Mouse (Mus musculus) thymus, adult 18-20 months (tissue): ENCODE results near the gene Slc12a5.

Experiments
- DNase-seq, 2 experiments: peaks; one replicate each; pipeline ENCODE4 v3.0.0; 2022; ENCODE audit warnings: mixed read lengths in 2 of 2

Gene Slc12a5

DNA sequence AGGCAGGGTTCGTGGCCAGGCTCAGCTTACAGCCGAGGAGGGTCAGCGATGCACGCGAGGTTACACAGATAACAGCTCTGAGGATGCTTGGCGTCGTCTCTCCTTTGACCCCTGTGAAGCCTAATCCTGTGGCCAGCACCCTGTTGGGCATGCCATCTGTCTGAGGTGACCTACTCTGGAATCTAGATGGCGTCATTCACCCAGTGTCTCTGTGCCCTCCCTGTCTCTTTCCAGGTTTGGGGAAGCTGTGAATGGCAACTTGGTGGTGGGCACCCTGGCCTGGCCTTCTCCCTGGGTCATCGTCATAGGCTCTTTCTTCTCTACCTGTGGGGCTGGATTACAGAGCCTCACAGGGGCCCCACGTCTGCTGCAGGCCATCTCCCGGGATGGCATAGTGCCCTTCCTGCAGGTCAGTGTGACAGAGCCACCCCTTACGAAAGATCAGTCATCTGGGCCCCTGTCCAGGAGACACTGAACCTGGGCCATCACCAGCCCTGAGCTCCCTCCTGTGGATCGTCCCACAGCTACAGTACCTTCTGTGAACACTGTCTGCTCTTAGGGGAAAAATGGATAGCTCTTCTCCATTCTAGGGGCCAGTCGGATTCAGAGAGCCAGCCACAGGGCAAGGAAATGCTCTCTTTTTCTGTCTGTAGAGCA, 25.9 kb downstream of the Slc12a5 start:
- DNase-seq, result no peak

DNA sequence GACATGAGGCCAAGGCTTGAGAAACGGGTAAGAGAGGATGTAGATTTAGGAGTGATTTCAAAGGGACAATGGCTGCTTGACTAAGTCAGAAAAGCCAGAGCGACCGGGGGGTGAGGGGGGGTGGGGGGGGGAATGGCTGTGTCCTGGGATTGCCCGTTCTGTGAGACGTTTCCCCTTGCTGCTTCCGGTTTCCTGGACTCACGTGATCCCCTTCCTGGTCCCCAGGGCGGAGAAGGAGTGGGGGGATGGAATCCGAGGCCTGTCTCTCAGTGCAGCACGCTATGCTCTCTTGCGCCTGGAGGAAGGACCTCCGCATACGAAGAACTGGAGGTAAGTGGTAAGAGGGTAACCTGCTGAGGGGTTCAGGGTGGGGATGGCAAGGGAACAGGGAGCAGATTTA, 28.2 kb downstream of the Slc12a5 start:
- DNase-seq, result no peak

DNA sequence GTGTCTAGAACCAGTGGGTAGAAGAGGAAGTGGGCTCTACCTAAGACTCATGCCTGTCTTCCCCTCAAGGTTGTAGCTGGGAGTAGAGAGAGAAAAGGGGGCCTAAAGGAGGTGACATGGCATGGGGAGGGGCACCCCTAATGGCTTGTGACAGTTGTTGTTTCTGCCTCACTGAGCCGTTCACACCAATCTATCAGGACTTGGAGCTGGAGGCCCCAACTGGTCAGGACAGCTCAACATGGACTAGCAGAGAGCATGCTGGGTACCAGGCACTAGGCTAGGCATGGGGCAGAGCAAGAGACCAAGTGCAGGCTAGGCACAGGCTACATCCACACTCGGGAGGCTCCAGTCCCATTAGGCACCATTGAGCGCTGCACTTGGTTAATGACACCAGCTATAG, 30.5 kb downstream of the Slc12a5 start:
- no peak for DNase-seq

DNA sequence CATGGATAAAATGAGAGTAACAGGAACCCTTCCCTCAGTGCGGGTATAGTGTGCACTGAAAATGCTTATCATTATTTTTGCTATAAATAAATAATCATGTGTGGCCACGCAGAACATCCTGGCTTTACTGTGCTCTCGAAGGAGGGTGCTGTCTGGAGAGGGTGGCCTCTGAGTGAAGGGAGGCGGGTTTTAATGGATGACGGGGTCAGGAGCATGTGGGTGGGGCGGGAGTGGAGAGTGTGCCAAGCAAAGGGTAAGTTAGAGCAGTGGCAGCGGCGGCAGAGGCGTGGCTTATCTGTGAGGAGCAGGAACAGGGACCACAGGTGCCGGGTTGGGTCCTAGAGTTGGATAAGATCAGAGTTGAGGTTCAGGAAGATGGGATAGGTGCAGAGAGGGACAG, 31.2 kb downstream of the Slc12a5 start:
- DNase-seq, result no peak

DNA sequence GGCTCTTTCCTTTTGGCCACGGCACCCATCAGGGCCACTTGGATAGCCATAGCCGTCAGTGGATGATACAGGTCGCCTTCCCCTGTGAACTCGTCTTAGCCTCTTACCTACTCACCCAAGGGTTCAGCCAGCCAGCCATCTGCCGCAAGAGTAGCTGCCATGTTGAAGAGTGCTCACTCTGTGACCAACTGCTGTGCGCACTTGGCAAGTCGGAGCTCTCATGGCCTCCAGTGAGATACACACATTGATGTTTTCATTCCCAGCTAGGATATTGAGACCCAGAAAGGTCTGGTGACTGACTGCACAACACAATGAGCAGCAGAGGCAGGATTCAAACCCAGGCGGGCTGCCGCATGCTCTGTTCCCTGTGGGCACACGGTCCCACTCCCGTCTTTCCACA, 33.6 kb downstream of the Slc12a5 start:
- DNase-seq, result no peak

DNA sequence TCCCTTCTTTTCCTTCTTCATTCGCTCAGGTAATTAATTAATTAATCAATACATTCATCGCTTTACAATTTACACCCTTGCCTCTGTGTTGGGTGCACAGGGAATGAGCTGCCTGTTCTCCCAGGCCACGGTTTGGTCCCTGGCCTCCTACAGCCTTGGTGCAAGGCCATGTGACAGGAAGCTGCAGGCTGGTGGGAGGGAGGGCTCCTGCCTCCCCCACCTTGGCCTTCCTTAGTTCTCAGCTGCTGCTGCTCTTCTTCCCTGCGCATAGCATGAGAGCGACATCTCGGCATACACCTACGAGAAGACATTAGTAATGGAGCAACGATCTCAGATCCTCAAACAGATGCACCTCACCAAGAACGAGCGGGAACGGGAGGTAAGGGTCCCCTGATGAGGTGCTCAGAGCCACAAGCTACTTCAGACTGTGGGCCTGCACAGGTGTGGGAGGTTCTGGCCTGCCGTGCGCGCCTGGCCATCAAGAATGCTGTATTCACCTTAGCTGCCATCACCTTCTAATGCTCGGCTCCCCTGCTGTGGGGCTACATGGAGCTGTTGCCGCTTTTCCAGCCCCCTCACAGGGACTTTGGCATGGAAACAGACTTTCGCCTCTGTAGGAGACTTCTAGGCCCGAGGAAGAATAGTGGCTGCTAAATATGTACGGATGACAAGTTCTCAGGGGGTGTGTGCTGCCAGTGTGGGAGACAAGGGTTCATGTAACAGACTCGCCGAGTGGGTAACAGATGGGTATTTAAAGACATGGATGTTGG, 34.2 kb downstream of the Slc12a5 start:
- DNase-seq, result no peak

DNA sequence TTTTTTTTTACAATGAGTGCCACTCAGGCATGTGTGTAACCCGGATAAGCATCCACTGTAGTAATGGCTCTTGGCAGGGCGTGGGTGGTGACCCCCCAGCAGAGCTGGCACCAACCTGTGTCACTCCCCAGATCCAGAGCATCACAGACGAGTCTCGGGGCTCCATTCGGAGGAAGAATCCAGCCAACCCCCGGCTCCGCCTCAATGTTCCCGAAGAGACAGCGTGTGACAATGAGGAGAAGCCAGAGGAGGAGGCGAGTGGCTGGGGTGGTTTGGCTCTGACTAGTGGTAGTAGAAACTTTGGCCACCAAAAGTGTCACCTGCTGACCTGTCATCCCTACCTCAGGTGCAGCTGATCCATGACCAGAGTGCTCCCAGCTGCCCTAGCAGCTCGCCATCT, 35.4 kb downstream of the Slc12a5 start:
- DNase-seq, result no peak

DNA sequence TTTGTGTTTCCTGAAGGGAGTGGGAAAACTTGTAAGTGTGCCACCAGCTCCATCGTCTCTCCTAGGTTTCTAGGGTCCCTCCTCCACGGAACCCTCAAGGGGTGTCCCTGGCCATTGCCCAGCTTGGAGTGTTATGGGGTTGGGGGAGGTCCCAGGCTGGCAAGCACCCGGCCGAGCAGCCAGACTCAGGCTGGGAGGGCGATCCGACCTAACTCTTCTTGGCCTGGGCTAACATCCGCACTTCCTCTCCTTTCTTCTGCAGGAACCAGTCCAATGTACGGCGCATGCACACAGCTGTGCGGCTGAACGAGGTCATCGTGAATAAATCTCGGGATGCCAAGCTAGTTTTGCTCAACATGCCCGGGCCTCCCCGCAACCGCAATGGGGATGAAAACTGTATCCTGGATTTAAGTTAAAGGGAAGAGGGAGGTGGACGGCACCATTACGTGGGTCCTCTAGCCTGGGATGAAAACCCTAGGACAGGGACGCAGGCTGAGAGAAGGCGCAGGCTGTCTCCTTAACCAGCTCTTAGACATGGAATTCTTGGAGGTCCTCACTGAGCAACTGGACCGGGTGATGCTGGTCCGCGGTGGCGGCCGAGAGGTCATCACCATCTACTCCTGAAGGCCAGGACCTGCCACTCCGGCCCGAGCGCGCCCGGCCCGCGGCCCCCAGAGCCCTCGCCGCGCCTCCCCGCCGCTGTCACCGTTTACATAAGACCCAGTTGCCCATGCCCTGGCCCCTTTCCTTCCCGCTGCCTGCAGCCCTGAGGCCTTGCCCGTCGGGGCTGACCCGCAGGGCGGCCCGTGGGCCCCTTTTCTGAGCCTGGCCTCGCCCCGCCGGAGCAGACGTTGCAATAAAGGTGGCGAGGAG, 36.5 kb downstream of the Slc12a5 start:
- no peak for DNase-seq

DNA sequence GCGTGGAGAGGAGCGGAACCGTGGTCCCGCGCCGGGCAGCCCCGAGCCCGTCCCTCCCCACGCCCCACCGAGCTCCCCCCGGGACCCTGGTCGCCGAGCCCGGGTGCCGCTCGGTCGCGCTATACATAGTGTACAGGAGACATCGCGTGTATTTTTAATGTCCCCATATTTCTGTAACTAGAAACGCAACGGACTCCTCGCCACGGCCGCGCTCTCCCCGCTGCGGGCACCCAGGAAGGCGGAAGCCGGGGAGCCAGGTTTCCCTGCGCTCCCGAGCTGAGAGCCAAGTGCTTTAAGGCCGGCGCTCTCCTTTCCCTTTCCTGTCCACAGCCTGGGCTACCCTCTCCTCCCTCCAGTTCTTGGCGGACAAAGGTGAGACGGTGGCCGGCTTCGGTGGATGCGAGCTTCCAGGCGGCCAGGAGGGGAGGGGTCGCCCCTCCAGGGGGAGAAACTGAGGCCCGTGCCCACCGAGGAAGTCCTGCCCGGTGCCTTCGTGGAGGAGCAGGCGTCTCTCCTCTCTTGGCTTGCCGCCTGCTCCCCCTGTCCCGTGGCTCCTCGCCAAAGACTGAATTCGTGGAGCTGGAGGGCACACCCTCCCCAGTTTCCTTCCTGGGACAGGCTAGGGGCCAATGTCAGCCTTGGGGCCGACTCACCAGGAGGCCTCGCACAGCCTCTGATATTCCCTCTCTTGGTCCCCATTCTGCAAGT, 37.3 kb downstream of the Slc12a5 start:
- no peak for DNase-seq

DNA sequence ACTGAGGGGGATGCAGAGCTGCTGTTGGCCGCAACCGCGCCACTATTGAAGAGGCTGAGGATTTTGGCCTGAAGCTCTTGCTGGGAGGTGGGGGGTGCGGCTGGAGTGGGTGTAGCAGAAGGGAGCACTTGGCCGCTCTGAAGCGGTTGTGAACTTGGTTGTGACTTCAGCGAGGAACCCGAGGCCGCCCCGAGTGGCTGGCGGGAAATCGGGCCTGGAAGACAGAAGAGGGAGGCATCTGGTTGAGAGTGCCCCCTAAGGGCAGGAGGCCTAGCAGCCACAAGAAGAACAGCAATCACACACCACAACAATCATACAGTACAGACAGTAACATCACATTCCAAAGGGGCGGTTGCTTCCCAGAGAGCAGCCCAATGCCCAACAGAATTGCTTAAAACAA, 41.4 kb downstream of the Slc12a5 start:
- no peak for DNase-seq

DNA sequence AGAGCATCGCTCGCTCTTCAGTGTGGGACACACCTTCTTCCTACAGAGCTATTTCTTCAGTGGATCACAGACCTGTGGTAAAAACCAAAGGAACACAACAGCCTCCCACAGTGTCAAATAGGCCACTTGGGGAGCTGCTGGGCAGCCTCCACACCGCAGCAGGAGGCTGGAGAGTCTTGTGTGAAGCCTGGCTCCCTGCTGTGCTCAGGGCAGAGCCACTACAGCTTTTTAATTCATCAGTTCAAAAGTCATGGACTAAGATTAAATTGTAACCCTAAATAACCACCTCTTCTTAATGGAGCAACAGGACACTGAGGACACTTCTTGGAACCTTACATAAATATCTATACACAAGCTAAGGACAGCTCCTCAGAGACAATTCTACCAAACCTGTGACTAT, 42.5 kb downstream of the Slc12a5 start:
- no peak for DNase-seq

DNA sequence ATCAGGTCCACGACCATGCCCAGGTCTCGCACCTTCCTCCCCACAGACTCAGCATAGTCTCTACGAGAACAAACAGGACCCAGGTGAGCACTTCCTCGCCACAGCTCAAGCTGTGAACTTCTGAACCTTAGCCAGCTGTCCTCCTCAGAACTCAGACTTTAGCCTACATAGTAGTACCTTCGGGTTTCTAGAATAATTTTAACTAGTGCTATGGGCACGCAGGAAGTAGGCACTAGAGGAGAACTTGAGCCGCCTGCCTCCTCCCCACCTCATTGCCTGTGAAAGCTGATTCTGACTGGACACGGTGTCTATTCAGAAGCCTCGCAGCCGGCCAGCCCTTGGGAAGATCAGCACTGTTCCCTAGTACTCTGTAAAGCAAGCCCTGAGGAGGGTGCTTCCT, 43.6 kb downstream of the Slc12a5 start:
- no peak for DNase-seq

DNA sequence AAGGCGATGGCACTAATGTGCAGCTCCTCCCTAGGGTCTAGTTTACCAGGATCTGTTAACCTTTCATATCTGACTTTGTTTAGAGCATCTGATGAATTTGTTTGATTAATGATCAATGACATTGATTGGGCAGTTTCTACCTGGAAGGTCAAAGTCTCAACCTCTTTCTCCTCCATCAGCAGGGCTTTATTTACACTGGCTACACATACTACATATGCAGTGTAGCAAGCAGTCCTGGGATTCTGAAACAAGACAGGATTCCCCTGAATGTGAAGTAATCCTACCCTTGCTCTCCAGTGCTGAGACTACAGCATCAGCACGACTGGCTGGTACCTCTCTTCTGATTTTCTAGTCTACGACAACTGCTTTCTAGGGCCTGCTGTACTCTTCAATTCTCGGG, 46.2 kb downstream of the Slc12a5 start:
- DNase-seq, result no peak

DNA sequence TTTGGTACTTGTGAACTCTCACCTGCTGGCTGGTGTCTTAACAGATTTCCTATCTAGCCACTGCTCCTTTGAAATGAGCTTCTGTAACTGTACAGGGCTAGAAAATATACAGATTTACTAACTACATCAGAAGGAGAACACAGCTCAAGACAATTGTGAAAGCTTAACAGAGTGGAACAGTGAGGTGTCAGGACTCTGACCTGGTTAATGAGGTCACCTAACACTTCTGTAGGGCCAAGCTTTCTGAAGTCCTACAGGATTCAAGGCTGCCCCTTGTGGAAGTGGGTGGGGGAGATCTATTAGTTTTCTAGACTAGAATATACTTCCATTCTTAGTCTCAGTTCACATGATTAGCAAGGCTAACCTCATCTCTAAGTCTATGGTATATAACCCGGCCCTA, 47.4 kb downstream of the Slc12a5 start:
- DNase-seq, result no peak

DNA sequence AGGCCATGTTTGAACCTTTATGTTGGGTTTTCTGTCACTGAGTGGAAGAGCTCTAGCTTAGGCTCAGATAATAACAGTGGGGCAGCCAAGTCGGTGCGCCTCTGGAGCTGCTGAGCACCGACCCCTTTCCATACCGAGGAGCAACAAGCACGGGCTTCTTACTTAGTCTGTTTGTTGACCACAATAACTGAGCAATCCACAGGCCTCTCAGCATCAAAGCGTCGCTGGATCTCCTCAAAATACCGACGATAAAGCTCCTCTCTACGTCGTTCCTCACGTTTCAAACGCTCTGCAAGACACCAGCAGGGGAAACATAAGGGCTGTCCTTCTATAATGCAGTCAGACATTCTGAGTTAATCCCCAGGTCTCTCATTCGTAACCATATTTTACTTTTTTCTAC, 48.6 kb downstream of the Slc12a5 start:
- DNase-seq, result no peak

DNA sequence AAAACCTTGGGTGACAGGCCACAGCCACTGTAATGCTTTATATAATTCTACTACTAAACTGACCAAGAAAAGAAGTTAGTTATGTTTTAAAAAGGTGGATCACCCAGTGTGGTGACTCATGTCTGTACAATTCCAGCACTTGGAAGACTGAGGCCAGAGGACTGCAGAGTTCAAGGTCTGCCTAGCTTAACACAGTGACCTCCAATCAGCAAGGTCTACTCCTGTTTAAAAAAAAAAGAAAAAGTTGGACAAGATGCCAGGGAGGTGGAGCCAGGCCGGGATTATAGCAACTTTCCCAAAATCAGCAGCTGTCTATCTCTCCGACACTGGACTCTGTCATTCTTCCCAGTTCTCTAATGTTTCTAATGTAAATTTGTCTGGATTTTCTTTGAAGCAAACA, 49.0 kb downstream of the Slc12a5 start:
- DNase-seq, result no peak

DNA sequence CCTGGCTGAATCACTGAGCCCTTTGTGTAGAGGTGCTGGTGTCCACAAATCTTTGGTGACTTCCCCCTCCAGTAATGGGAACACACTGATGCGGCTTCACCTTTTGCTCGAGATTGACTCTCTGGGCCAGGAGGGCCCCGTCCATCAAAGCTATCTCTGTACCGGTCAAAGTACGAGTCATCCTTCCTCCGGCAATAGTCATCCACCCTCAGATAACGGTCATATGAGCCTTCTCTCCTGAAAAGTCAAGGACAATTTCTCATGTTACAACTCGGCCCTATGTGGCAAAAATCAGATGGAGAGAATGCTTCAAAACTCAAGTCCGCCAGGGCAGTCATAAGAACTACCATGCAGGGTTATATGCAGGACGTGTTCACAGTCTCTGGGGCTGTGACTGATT, 49.7 kb downstream of the Slc12a5 start:
- no peak for DNase-seq

DNA sequence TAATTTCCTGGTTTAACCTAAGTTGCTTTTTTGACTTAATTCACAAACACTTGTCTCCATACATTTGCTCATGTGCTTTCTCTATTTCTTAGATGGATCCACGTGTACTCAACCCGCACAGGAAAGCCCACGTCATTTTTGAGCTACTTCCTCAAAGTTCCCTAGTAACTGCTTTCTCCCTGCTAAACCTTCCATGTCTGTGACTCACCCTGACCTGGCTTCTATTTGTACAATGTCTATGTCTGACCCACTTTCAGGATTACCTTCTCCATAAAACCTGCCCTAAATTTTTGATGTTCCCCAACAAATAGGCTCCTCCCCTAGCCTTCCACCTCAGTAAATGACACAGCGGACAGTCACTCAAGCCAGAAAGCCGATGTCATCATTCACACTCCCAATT, 54.3 kb downstream of the Slc12a5 start:
- DNase-seq, result no peak

DNA sequence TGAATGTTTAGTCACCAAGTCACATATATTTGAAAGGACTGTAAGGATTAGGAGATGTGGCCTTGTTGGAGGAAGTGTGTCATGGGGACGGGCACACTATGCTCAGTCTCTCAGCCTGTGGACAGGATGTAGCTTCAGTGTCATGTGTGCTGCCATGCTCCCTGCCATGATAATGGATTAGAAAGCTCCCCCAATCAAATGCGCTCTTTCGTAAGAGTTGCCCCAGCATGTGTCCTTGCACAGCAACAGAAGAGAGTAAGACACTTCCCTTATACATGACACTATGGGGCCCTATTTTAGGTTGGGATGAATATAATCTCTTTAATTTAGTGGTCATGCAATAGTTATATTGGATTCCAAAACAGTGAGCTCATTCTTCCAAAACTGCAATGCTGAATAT, 59.9 kb downstream of the Slc12a5 start:
- no peak for DNase-seq

DNA sequence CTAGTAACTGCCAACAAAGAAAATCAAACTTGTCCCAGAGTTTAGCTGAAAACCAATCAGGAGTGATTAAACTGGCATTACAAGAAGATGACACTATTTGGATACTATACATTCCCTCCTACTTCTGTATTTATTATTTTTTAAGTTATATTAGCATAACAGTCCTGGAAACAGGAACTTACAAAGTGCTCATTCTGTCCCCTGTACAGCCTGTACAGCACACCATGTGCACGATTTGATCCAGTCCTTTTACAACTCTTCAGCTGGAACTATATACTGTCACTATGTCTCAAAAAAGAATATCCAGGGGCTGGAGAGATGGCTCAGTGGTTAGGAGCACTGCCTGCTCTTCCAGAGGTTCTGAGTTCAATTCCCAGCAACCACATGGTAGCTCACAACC, 66.6 kb downstream of the Slc12a5 start:
- no peak for DNase-seq

DNA sequence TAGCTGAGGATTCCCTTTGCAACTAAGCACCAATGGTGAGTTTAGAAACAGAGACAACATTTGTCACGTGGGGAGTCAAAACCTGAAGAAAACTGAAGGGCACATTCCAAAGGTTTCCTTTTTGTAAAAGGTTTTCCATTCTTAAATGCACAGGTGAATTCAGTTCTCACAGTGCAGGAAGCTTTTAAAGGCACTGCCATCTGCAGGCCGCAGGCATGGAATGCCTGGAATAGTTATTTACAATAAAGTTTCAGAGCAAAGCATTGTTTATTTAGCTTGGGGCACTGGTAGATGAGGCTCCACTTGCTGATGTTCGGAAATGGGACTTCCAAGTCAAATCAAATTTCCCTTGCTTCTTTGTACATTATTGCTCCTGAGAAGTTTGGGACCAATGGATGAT, 71.9 kb downstream of the Slc12a5 start:
- DNase-seq, result no peak

DNA sequence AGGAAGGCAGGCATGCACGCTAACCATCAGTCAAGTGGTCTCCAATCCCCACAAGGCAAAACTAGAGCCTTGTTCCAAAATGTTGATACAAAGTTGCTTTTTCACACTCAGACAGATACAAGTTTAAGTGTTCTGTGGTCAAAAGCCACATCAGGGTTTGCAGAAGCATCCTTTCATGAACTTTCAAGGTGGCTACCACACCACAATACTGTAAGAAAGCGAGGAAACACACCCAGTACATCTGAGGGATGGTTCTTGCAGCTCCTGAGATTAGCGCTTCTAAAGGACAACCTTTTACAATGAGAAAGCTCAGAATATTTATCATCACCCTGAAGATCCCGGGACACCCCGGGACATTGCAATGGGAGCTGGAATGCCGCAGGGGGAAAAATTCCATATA, 72.7 kb downstream of the Slc12a5 start:
- no peak for DNase-seq
